Mouse (Mus musculus) hindbrain, postnatal 0 days (tissue): ENCODE data around the gene Elf5. TPM values are rescaled to one million over a fixed set of nuclear protein-coding genes. Genes with fewer than 3 reads are reported as not detected.

Source experiments
- ATAC-seq: fragments of 200-750 bp; cut with Nextera tagmentation; 2 replicates; pipeline ENCODE4 v1.8.0; 2017; ENCODE audit warnings: mild to moderate bottlenecking, moderate TSS enrichment, moderate library complexity
- DNase-seq: peaks from one replicate; pipeline ENCODE4 v3.0.0-alpha.2; 2015; ENCODE audit warnings: low spot score
- H3K27ac ChIP-seq: fragments of 300-500 bp; sonication (generic); 2 replicates; pipeline ENCODE4 v1.5.1; 2014; ENCODE audit warnings: mild to moderate bottlenecking
- H3K27me3 ChIP-seq: fragments of 300-500 bp; sonication (generic); 2 replicates; pipeline ENCODE4 v1.6.1; 2014; ENCODE audit warnings: low read length, mixed read lengths; ENCODE audit not compliant: insufficient read depth
- H3K36me3 ChIP-seq: fragments of 300-500 bp; sonication (generic); 2 replicates; pipeline ENCODE4 v1.6.1; 2014; ENCODE audit warnings: low read length, mixed read lengths; ENCODE audit not compliant: insufficient read depth
- H3K4me1 ChIP-seq: fragments of 300-500 bp; sonication (generic); 2 replicates; pipeline ENCODE4 v1.6.1; 2014; ENCODE audit warnings: antibody characterized with exemption, low read length, mixed read lengths; ENCODE audit not compliant: insufficient read depth
- H3K4me2 ChIP-seq: fragments of 300-500 bp; sonication (generic); 2 replicates; pipeline ENCODE4 v1.6.1; 2014; ENCODE audit warnings: low read depth, mild to moderate bottlenecking, low read length, moderate library complexity, mixed read lengths
- H3K4me3 ChIP-seq: fragments of 300-500 bp; sonication (generic); 2 replicates; pipeline ENCODE4 v1.5.1; 2014; ENCODE audit warnings: low read length
- H3K9ac ChIP-seq: fragments of 300-500 bp; sonication (generic); replicated peaks from 2 replicates; pipeline ENCODE4 v1.6.1; 2014; ENCODE audit warnings: mild to moderate bottlenecking, low read length, moderate library complexity, mixed read lengths
- H3K9me3 ChIP-seq: fragments of 300-500 bp; sonication (generic); 2 replicates; pipeline ENCODE4 v1.6.1; 2016; ENCODE audit warnings: low read length, mixed read lengths
- CTCF ChIP-seq: IDR thresholded peaks from 2 replicates; pipeline ENCODE4 v1.5.1; 2016; ENCODE audit warnings: antibody characterized with exemption, control low read depth, low read depth
- WGBS: fragments of 180-500 bp; shearing (Covaris S2); extraction: QIAGEN DNeasy Blood & Tissue Kit; methylation state at CpG from one replicate; pipeline ENCODE4 v1.1.7; 2014; 5-methylcytosine and 5-hydroxymethylcytosine counted together
- polyA plus RNA-seq: library from polyadenylated mRNA; unstranded; fragments of >200 nt; fragmentation: Nextera tagmentation; extraction: Ambion mirVana; gene quantifications from 2 replicates; pipeline ENCODE4 v1.2.1, GENCODE M21; 2015
- total RNA-seq: library from RNA; depleted of rRNA; stranded (reverse); fragments of >200 nt; gene quantifications from 2 replicates; pipeline ENCODE4 v1.2.3, GENCODE M21; 2014

Gene Elf5
- total and polyA plus RNA-seq, 2 experiments from 2014 or later: not detected

DNA sequence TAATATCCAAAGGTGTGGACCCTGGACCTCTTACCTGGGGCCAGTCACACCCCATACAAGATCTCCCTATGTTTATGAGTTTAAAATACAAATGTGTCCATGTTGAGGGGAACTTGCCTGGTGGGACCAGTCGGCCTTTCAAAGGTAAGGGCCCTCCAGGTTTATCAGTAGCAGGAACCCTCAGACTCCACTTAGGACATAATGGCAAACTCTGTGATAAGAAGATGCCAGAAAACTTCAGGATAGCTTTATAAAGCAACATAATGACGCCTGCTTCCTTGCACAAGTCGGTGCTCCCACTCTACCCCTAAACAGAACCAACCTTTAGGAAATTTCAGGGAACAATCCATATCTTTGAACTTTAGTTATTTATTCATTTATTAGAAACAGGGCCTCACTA, 4.3 kb downstream of the Elf5 start:
- no peaks in the 10 kb centered on the region for H3K36me3 ChIP-seq
- no peak for TF ChIP-seq CTCF
- 94% methylated on average over 3 of the region's 3 CpGs for WGBS
- H3K27me3 ChIP-seq: no peaks in the 10 kb centered on the region
- no peak overlapping the region for H3K27ac ChIP-seq
- H3K4me3 ChIP-seq: no peak overlapping the region
- no peak for DNase-seq
- no peak for ATAC-seq
- H3K4me2 ChIP-seq: no peak overlapping the region
- no peaks in the 10 kb centered on the region for H3K4me1 ChIP-seq
- no peak overlapping the region for H3K9ac ChIP-seq
- no peaks in the 10 kb centered on the region for H3K9me3 ChIP-seq

- 68% methylated on average over 15 of the region's 15 CpGs for WGBS
- H3K4me1 ChIP-seq: no peaks in the 10 kb centered on the region
- H3K27ac ChIP-seq: no peak overlapping the region
- no peaks in the 10 kb centered on the region for H3K36me3 ChIP-seq
- TF ChIP-seq CTCF: no peak
- H3K9me3 ChIP-seq: no peaks in the 10 kb centered on the region
- no peaks in the 10 kb centered on the region for H3K27me3 ChIP-seq
- no peak for DNase-seq
- H3K4me3 ChIP-seq: no peak overlapping the region
- no peak for ATAC-seq
- no peak overlapping the region for H3K4me2 ChIP-seq
- no peak overlapping the region for H3K9ac ChIP-seq
Measured at GRCm38 (mm10) chr2:103420650-103421507, 9.4 kb downstream of the Elf5 start.

DNA sequence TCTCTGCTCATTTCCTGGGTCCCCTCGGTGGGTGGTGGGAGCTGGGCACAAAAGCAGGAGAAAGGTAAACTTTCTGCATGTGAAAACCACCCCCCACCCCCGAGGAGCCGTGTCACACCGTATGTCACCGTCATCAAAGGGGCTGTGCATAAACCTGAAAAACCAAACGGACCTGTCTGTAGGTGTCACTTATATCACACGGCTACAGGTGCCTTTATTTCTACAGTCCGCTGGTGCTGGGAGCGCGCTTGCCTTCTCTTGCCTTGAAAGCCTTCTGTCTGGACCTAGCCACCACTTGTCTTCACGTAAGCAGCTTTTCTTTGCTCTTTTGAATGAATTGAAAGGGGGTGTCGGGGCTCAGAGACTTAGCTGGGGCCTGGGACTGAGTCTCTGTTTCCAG, 12.4 kb downstream of the Elf5 start:
- WGBS: 68% methylated on average over 12 of the region's 12 CpGs
- H3K27ac ChIP-seq: no peak overlapping the region
- no peak overlapping the region for H3K4me3 ChIP-seq
- no peak overlapping the region for H3K4me2 ChIP-seq
- no peak for TF ChIP-seq CTCF
- no peak for ATAC-seq
- no peaks in the 10 kb centered on the region for H3K27me3 ChIP-seq
- no peaks in the 10 kb centered on the region for H3K4me1 ChIP-seq
- DNase-seq: no peak
- no peaks in the 10 kb centered on the region for H3K9me3 ChIP-seq
- no peak overlapping the region for H3K9ac ChIP-seq
- no peaks in the 10 kb centered on the region for H3K36me3 ChIP-seq

DNA sequence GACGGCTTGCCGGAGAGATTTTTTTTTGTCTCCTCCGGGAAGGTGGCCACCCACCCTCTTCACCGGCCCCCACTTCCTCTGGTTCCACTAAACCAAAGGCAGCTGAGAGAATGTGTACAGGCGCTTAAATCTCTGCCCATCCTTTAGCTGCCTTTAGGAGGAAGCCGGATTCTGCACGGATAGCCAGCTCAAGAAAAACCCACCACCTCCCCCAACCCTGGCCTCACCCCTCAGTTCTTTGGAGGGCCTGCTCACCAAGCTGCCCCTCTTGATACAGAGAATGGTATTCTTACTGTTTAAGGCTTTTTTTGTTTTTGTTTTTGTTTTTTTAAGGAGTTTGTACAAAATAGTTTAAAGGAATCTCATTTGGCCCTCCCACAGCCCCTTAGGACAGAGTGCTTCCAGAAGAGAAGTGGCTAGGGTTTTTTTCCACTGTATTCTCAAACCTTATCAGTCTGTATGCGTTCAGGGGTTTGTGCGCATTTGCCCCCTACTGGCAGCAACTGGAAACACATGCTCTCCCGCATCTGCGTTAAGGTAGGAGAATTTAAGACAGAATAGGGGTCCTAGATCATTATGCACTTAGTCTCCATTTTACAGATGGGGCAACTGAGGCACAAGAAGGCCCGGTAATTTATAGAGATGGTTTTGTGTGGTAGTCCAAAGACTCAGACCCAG, 13.0 kb downstream of the Elf5 start:
- no peaks in the 10 kb centered on the region for H3K36me3 ChIP-seq
- H3K4me2 ChIP-seq: no peak overlapping the region
- no peak overlapping the region for H3K4me3 ChIP-seq
- no peak overlapping the region for H3K9ac ChIP-seq
- WGBS: 26% methylated on average over 12 of the region's 12 CpGs
- no peak overlapping the region for H3K27ac ChIP-seq
- peak; percentile 91 for TF ChIP-seq CTCF
- no peaks in the 10 kb centered on the region for H3K9me3 ChIP-seq
- DNase-seq (peak; percentile 82), ATAC-seq (peak; percentile 71)
- no peaks in the 10 kb centered on the region for H3K4me1 ChIP-seq
- H3K27me3 ChIP-seq: no peaks in the 10 kb centered on the region

GRCm38 (mm10) chr2:103425456-103426063, 14.1 kb downstream of the Elf5 start:
- Histone ChIP-seq H3K27ac (no peak overlapping the region), H3K4me3 (no peak overlapping the region), H3K4me1 (no peaks in the 10 kb centered on the region), H3K9ac (no peak overlapping the region), H3K27me3 (no peaks in the 10 kb centered on the region), H3K9me3 (no peaks in the 10 kb centered on the region), H3K36me3 (no peaks in the 10 kb centered on the region), H3K4me2 (no peak overlapping the region)
- no peak for TF ChIP-seq CTCF
- WGBS: 79% methylated on average over 11 of the region's 11 CpGs
- ATAC-seq: no peak
- DNase-seq: no peak

GRCm38 (mm10) chr2:103428356-103428755, 16.9 kb downstream of the Elf5 start:
- DNase-seq (no peak), ATAC-seq (no peak)
- no peaks in the 10 kb centered on the region for H3K4me1 ChIP-seq
- H3K4me2 ChIP-seq: no peak overlapping the region
- 82% methylated on average over 3 of the region's 3 CpGs for WGBS
- H3K4me3 ChIP-seq: no peak overlapping the region
- H3K9ac ChIP-seq: no peak overlapping the region
- H3K9me3 ChIP-seq: no peaks in the 10 kb centered on the region
- H3K27me3 ChIP-seq: no peaks in the 10 kb centered on the region
- TF ChIP-seq CTCF: no peak
- H3K27ac ChIP-seq: no peak overlapping the region
- H3K36me3 ChIP-seq: no peaks in the 10 kb centered on the region
